Mouse (Mus musculus) lung, postnatal 0 days (tissue): ENCODE measurements around the gene Pitx3. TPM values are rescaled to one million over a fixed set of nuclear protein-coding genes. Genes with fewer than 3 reads are reported as not detected.

Experiments
- ATAC-seq: fragments of 200-750 bp; cut with Nextera tagmentation; 2 replicates; pipeline ENCODE4 v1.8.0; 2017; ENCODE audit warnings: moderate library complexity
- DNase-seq: peaks from one replicate; pipeline ENCODE4 v3.0.0-alpha.2; 2016; ENCODE audit warnings: low spot score
- H3K27ac ChIP-seq: fragments of 300-500 bp; sonication (generic); 2 replicates; pipeline ENCODE4 v1.5.1; 2014; ENCODE audit warnings: antibody characterized with exemption, mild to moderate bottlenecking, low read length, mixed read lengths
- H3K27me3 ChIP-seq: fragments of 300-500 bp; sonication (generic); replicated peaks from 2 replicates; pipeline ENCODE4 v1.6.1; 2014; ENCODE audit warnings: low read length, mixed read lengths; ENCODE audit not compliant: insufficient read depth
- H3K36me3 ChIP-seq: fragments of 300-500 bp; sonication (generic); 2 replicates; pipeline ENCODE4 v1.6.1; 2014; ENCODE audit warnings: low read length, mixed read lengths; ENCODE audit not compliant: insufficient read depth
- H3K4me1 ChIP-seq: fragments of 300-500 bp; sonication (generic); 2 replicates; pipeline ENCODE4 v1.6.1; 2014; ENCODE audit warnings: antibody characterized with exemption, low read depth, low read length, mixed read lengths; ENCODE audit not compliant: insufficient read depth
- H3K4me2 ChIP-seq: fragments of 300-500 bp; sonication (generic); replicated peaks from 2 replicates; pipeline ENCODE4 v1.6.1; 2014; ENCODE audit warnings: low read depth, mild to moderate bottlenecking, low read length, moderate library complexity, mixed read lengths
- H3K4me3 ChIP-seq: fragments of 300-500 bp; sonication (generic); 2 replicates; pipeline ENCODE4 v1.5.1; 2014; ENCODE audit warnings: low read depth, low read length
- H3K9ac ChIP-seq: fragments of 300-500 bp; sonication (generic); replicated peaks from 2 replicates; pipeline ENCODE4 v1.6.1; 2014; ENCODE audit warnings: low read depth, mild to moderate bottlenecking
- H3K9me3 ChIP-seq: fragments of 300-500 bp; sonication (generic); 2 replicates; pipeline ENCODE4 v1.6.1; 2016; ENCODE audit warnings: low read length, mixed read lengths
- CTCF ChIP-seq: IDR thresholded peaks from 2 replicates; pipeline ENCODE4 v1.5.1; 2016; ENCODE audit warnings: antibody characterized with exemption, mild to moderate bottlenecking
- EP300 ChIP-seq: IDR thresholded peaks from 2 replicates; pipeline ENCODE4 v1.6.1; 2016; ENCODE audit warnings: antibody characterized with exemption, mild to moderate bottlenecking, control low read depth
- WGBS: fragments of 180-500 bp; shearing (Covaris S2); extraction: QIAGEN DNeasy Blood & Tissue Kit; methylation state at CpG from one replicate; pipeline ENCODE4 v1.1.7; 2014; 5-methylcytosine and 5-hydroxymethylcytosine counted together
- polyA plus RNA-seq: library from polyadenylated mRNA; unstranded; fragments of >200 nt; fragmentation: Nextera tagmentation; extraction: Ambion mirVana; gene quantifications from 2 replicates; pipeline ENCODE4 v1.2.1, GENCODE M21; 2015

Pitx3 gene
- polyA plus RNA-seq, 1 experiment from 2014 or later = not detected

DNA sequence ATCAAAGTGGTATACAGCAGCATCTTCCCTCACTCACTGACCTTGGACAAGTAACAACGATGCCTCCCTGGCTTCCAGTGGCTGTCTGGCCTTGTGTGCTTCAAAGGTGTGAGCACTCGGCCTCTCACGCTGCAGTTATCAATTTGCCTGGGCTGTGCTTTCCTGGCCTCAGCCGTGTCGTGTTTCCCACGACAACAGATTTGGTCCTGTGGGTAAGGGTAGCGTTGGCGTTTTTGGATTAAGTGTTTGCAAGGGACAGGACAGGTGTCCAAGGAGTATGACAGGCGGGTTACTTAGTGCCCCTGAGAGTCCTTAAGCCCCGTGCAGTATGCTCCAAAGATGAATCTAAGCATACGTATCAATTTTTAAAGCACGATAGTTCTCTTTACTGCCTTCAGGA lies 965 bp upstream of the Pitx3 start:
- ATAC-seq (no peak), DNase-seq (no peak)
- WGBS = 23% methylated on average over 12 of the region's 12 CpGs

DNA sequence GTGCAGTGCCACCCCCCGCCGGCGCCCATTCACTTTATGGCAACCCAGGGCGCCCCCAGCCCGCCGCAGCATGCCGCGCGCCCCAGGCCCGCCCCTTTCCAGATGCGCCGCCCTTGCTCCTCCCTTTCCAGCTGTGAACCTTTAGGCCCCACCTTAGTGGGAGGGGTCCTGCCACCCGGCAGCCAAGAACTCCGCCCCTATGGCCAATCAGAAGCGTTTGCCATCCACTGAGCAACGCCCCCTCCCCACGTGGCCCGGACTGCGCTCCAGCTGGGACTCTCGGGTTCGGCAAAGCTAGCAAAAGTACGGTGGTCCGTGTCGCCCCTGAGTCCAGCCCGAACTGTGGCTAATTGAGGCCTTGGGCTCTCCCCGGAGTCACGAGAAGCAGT lies 240 bp upstream of the Pitx3 start:
- no peak overlapping the region for H3K9ac ChIP-seq

More for the DNA sequence above, 965 bp upstream of the Pitx3 start:
- TF ChIP-seq CTCF = no peak
- TF ChIP-seq EP300 = no peak
- Histone ChIP-seq H3K36me3 (no peaks in the 10 kb centered on the region), H3K27ac (no peak overlapping the region), H3K4me2 (peak overlapping the region; percentile 95), H3K27me3 (peaks cover 20% of the 10 kb centered on the region; the same call in 1 of the 2 replicates), H3K4me1 (peaks cover 18% of the 10 kb centered on the region; the same call in 1 of the 2 replicates), H3K4me3 (peak overlapping the region; percentile 61), H3K9me3 (no peaks in the 10 kb centered on the region), H3K9ac (no peak overlapping the region)

DNA sequence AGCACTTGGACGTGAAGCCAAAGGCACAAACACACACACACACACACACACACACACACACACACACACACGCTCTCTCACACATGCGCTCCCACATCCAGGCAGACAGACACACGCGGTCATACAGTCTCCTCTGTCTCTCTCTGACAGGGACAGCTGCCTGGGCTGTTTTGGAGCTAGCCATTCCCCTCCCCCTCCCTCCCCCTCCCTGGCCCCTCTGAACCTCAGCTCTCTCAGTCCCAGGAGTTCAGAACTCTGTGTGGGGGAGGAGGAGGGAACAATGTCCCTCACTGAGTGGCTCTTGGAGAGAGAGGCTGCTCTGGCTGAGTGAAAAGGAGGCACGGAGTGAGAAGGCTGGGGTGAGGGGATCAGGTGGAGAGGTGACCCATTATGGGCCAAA lies 7.0 kb downstream of the Pitx3 start:
- peak; percentile 13 for DNase-seq

More for the DNA sequence above, 240 bp upstream of the Pitx3 start:
- H3K27me3 ChIP-seq = peaks cover 20% of the 10 kb centered on the region; the same call in 1 of the 2 replicates
- TF ChIP-seq CTCF (no peak), EP300 (no peak)
- ATAC-seq (peak; percentile 68), DNase-seq (peak; percentile 96)
- H3K36me3 ChIP-seq = no peaks in the 10 kb centered on the region
- H3K4me1 ChIP-seq = peaks cover 14% of the 10 kb centered on the region; the same call in 1 of the 2 replicates
- peak overlapping the region; percentile 95 for H3K4me2 ChIP-seq
- no peak overlapping the region for H3K27ac ChIP-seq
- 1% methylated on average over 14 of the region's 27 CpGs for WGBS
- H3K4me3 ChIP-seq = peak overlapping the region; percentile 61
- H3K9me3 ChIP-seq = no peaks in the 10 kb centered on the region

DNA sequence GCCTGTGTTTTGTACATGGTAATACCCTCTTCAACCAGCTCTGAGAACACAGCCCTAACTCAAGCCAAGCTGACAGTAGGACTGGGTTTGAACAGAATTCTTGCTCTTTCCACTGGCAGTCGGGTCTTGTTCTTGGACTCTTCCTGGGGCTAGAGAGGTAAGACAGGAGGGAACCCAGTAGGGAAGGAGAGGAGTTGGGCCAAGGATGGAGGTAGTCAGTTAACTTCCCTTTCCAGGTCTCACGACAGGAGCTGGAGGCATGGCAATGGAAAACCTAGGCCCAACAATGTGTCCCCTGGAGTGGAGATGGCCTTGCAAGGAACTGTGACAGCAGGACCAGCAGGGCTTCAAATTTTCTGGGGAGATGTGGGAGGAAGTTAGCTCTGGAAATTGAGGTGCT lies 7.8 kb downstream of the Pitx3 start:
- 87% methylated on average over 2 of the region's 2 CpGs for WGBS
- H3K4me3 ChIP-seq = no peak overlapping the region
- no peak overlapping the region for H3K27ac ChIP-seq
- peaks cover 11% of the 10 kb centered on the region for H3K27me3 ChIP-seq
- H3K4me2 ChIP-seq = no peak overlapping the region
- no peaks in the 10 kb centered on the region for H3K36me3 ChIP-seq
- no peak for DNase-seq
- H3K4me1 ChIP-seq = peaks cover 13% of the 10 kb centered on the region; the same call in 1 of the 2 replicates
- TF ChIP-seq EP300 (no peak), CTCF (no peak)
- H3K9ac ChIP-seq = no peak overlapping the region
- no peaks in the 10 kb centered on the region for H3K9me3 ChIP-seq
- ATAC-seq = no peak

More for the DNA sequence above, 7.0 kb downstream of the Pitx3 start:
- Histone ChIP-seq H3K4me2 (no peak overlapping the region), H3K27ac (no peak overlapping the region), H3K27me3 (peaks cover 10% of the 10 kb centered on the region), H3K9me3 (no peaks in the 10 kb centered on the region), H3K4me1 (peaks cover 7% of the 10 kb centered on the region; the same call in 1 of the 2 replicates), H3K9ac (no peak overlapping the region), H3K36me3 (no peaks in the 10 kb centered on the region), H3K4me3 (no peak overlapping the region)
- WGBS = 9% methylated on average over 6 of the region's 6 CpGs
- peak; percentile 36 for ATAC-seq
- TF ChIP-seq EP300 = no peak
- TF ChIP-seq CTCF = no peak

DNA sequence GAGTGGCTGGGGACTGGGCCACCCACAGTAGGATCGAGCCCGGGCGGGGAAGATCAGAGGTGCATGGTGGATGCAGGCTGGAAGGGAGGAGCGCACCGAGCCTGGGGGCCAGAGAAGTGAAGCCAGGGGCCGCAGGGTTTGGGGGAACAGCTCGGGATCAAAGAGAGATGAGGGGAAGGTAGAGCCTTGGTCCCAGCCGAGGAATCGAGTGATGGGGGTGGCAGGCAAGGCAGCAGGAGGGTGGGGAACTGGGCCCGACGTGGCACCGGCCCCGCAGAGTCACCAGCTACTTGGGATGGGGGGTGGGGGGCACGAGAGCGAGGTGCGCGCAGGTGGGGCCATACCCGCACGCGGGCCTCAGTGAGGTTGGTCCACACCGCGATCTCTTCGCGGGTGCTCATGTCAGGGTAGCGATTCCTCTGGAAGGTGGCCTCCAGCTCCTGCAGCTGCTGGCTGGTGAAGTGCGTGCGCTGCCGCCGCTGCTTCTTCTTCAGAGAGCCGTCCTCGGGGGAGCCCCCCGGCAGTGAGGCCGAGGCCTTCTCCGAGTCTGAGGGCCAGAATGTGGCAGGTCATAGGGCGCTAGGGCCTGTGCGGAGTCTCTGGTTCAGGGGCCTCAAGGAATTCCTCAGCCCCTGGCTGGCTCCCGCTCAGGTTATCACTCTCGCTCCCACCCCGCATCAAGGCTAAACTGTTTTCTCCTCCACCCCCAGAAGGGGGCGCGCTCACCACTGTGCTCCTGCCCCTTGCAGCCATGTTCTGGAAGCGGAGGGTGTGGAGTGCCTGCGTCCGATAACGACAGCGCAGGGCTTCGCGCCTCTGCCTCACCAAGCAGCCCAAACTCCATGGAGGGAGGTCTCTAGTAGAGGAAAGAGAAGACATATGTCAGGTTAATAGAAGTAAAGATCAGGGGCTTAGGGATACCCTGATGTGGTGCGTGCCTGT lies 11.2 kb downstream of the Pitx3 start:
- Histone ChIP-seq H3K36me3 (no peaks in the 10 kb centered on the region), H3K4me2 (peak overlapping the region; percentile 99), H3K9ac (no peak overlapping the region), H3K27me3 (peaks cover 38% of the 10 kb centered on the region), H3K27ac (no peak overlapping the region), H3K4me3 (peak overlapping the region; percentile 56), H3K9me3 (no peaks in the 10 kb centered on the region), H3K4me1 (peaks cover 16% of the 10 kb centered on the region; the same call in 1 of the 2 replicates)
- ATAC-seq (peak; percentile 54), DNase-seq (peak; percentile 82)
- TF ChIP-seq EP300 (no peak), CTCF (peak; percentile 88)
- 1% methylated on average over 42 of the region's 49 CpGs for WGBS
